Mouse (Mus musculus) heart, postnatal 36 days (tissue): ENCODE measurements around the gene Tdrkh. TPM values are rescaled to one million over a fixed set of nuclear protein-coding genes. Genes with fewer than 3 reads are reported as not detected.

ENCODE experiments used
- DNase-seq, 2 experiments: peaks; one replicate each; pipeline ENCODE4 v3.0.0; 2021 to 2022
- intact Hi-C: fragments of 180-260 bp; cut with DNase I; formaldehyde crosslinking; loops from one replicate; pipeline ENCODE4 v1.15.1; 2025
- total RNA-seq, 2 experiments: library from RNA; stranded (reverse); gene quantifications; 2 replicates each; pipeline ENCODE4 v1.2.3; 2021

Gene Tdrkh
- total RNA-seq, 2 experiments from 2014 or later = 4.0 to 5.1 TPM

- DNase-seq = no peak
- intact Hi-C loops = no loop called here
Measured at GRCm38 (mm10) chr3:94387391-94387790, 25.7 kb upstream of the Tdrkh start.

DNA sequence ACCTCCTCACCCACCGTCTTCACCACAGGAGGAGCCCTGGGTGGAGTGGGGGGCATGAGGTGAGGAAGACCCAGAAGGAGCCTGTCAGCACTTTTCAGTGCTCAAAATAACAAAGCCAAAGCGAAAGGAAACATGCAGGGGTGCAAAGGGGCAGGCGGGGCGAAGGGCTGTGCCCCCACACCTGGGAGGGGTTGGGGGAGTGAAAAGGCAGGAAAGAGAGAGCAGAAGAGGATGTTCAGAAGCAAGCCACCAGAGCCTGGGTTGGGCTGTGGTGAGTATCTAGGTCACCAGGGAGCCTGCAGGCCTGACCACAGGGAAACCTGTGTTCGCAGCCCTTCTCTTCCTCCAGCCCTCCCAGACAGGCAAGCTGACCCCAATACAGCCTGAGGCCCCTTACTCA, 25.0 kb upstream of the Tdrkh start:
- intact Hi-C loops = no loop called here
- no peak for DNase-seq

DNA sequence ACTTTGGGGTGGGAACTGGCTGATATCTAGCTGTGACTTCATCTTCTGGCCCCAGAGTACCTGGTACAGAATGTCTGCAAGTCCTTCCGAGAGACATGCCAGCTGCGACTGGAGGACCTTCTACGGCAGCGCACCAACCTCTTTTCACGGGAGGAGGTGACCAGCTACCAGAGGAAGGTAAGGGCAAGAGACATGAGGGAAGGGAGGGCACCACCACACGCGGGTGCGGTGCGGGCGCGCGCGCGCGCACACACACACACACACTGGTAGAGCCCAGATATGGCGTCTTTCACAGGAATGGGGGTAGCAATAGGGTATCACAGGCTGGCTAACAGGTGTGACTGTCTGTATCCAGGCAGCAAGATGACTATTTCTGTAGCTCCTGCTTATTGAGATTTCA, 23.7 kb upstream of the Tdrkh start:
- DNase-seq = no peak
- intact Hi-C loops = no loop called here

GRCm38 (mm10) chr3:94391001-94391400, 22.1 kb upstream of the Tdrkh start:
- DNase-seq = no peak
- intact Hi-C loops = no loop called here

GRCm38 (mm10) chr3:94392128-94392527, 20.9 kb upstream of the Tdrkh start:
- intact Hi-C loops = no loop called here
- no peak for DNase-seq

DNA sequence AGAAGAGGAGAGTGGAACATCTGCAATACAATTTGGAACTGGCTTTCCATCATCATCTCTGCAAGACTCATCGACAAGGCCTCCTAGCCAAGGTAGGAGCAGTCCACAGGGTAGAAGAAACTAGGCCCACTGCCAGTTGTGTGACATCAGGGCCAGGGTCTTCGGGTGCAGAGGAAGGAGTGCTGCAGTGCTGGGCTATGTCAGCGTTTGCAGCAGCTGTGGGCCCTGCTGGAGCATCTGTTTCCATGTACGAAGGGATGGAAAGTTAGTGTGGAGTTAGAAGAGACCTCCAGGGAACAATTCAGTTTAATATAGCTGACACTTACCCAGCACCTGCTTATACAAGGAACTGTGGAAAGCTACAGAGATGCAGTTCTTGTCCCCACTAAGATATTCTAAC, 20.0 kb upstream of the Tdrkh start:
- DNase-seq = no peak
- intact Hi-C loops = no loop called here

GRCm38 (mm10) chr3:94396336-94396735, 16.7 kb upstream of the Tdrkh start:
- intact Hi-C loops = no loop called here

GRCm38 (mm10) chr3:94396851-94397250, 16.2 kb upstream of the Tdrkh start:
- DNase-seq = no peak
- intact Hi-C loops = no loop called here

More at GRCm38 (mm10) chr3:94396336-94396735, 16.7 kb upstream of the Tdrkh start:
- no peak for DNase-seq

DNA sequence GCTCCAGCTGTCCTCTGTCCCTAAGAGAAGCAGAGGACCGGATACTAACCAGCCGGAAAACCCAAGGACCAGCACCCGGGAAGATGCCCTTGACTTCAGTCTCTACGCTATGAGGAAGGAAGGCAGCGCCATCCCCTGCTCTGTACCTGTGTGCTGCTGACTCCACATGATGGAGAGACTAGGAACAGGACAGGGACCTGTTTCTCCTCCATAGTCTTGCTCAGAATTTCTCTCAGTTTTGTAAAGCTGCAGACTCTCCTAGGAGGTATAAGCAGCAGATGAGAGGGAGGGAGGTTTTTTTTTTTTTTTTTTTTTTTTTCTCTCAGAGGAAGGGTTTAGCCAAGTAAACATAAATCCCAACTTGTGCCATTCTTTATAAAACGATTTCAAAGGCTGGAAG, 14.9 kb upstream of the Tdrkh start, which contains the start of gene Lingo4:
TSS of gene Lingo4 (plus strand) at position 301 of the 400 bp plus-strand sequence.
- DNase-seq = no peak
- intact Hi-C loops = no loop called here

DNA sequence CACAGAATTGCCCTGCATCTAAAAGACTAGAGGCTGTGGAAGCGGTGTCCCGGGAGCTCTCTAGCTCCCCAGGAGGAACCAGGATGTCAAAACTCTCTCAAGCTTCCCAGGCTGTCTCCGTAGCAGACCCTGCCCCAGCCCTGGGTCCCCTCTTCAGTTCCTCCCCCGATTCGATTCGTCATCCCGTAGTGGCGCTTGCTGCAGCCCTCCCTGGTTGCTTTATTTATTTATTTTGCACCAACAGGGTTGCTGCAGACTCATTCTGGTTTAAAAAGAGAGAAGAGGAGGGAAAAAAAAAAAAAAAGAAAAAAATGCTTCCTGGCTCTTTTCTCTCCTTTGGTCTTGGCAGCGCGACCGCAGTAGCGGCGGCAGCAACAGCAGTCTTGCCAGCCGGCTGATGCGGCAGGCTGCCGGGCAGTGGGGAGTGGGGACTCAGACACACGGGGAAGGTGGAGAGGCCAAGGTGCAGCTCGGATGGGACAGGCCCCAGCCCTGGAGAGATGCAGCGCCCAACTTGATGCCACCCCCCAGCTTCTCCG, 14.1 kb upstream of the Tdrkh start:
- peak in 1 of 2 experiments; percentile 7 for DNase-seq
- intact Hi-C loops = no loop called here

DNA sequence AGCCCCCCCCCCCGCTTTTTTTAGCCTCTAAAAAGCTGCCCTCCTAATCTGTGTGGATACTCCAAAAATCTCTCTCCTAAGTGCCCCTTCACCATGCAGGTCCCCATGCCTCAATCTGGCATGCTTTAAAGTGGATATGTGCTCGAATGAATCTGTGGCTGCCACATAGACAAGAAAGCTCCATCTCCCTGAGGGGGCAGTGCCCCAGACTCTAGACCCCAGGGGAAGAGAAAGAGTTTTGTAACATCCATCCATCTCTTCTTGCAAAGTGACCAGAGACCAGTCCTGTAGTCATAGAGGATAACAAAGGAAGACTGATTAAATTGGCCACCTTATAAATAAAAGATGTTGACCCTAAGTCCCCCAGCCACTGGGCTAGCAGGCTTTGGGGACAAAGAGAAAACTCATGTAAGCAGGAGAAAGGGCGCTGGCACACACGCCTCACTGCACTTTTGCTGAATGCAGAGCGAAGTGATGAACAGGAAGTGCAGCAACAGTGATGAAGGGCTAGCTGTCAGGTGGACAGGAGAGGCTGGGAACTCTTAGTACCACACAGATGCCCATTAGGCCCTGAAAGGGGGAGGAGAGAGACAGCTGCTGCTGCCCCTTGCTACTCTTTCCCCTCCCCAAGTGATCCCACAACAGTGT, 13.3 kb upstream of the Tdrkh start:
- DNase-seq = no peak

GRCm38 (mm10) chr3:94402451-94402850, 10.6 kb upstream of the Tdrkh start:
- intact Hi-C loops = no loop called here
- no peak for DNase-seq

More for the DNA sequence above, 13.3 kb upstream of the Tdrkh start:
- intact Hi-C loops = no loop called here

GRCm38 (mm10) chr3:94404366-94405054, 8.6 kb upstream of the Tdrkh start:
- no peak for DNase-seq
- intact Hi-C loops = no loop called here

DNA sequence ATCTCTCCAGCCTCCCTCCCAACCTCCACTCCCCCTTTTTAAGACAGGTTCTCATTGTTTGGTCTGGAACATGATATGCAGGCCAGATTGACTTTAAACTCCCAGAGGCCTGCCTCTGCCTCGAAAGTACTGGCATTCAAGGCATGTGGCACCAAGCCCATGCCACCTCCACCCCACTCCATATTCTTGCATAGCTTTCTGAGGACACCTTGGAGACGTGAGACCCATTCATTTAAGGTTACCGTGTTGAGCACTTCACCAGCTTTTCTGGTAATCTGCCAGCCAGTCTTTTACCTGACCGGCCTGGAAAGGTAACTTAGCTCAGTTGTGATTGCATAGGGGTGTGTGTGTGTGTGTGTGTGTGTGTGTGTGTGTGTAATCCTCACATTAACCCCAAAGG, 7.5 kb upstream of the Tdrkh start:
- no peak for DNase-seq
- intact Hi-C loops = no loop called here

DNA sequence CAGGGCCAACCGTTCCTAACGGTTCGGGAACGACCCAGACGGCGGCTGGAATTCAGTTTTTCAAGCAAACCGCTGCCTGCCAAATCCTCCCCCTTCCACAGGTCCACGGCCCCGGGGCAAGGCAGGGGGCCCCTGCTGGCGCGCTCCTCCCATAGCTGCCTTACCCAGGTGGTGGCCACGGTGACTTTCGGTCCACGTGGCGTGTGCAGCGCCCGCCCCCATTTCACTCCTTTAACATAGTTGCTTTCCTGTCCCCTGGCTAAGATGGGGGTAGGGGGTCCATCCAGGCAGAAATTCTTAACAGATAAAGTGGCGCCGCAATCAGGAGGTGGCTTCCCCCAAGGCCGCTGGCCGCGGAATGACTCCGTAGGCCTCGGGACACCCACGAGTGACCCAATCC, 543 bp upstream of the Tdrkh start:
- peak in 1 of 2 experiments; percentile 5 for DNase-seq
- intact Hi-C loops = no loop called here

DNA sequence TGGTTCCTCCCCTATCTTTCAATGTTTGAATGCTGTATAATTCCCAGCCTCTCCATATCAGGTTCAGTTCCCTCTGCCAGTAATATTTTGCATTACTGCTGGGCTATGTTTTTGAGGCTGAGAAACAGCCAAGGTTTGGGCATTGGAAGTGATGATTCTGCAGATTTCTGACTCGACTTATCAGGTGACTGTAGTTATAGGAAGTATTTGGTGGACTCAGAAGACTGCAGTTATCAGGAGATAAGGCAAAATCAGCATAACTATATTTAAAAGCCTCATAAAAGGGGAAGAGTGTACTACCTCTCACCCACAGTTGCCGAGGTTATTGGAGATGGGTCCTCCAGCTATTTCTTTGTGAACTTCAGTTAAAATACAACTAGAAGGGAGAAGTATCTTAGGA, 17.9 kb downstream of the Tdrkh start:
- intact Hi-C loops = no loop called here
- DNase-seq = no peak

GRCm38 (mm10) chr3:94434305-94434704, 21.2 kb downstream of the Tdrkh start:
- no peak for DNase-seq
- intact Hi-C loops = no loop called here

GRCm38 (mm10) chr3:94436420-94436819, 23.3 kb downstream of the Tdrkh start:
- intact Hi-C loops = no loop called here
- no peak for DNase-seq

DNA sequence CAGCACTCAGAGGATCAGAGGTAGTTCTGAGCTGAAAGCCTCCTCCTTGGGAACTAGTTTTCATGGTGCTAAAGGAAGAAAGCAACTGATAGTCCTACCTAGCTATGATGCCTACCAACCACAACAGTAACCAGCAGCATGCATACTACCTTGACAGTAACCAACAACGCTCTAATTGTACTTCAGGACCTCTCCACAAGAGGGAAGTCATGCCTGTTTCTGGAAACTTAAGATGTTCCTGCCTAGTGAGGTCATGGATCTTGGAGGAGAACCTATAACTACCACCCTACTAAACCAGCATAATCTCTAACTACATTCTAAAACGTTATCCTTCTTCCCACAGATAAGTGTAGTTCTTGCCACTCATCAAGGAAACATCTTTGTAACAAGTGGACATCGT, 28.1 kb downstream of the Tdrkh start:
- intact Hi-C loops = loop anchor here (5.0 kb wide), 1 partner anchor 74 kb away; no protein-coding TSS in a partner anchor
- no peak for DNase-seq

GRCm38 (mm10) chr3:94442951-94443596, 30.0 kb downstream of the Tdrkh start, which contains the start of gene Mrpl9:
Gene Mrpl9, plus strand, starts transcription at chr3:94443318.
- DNase-seq = peak; percentile 96 to 97
- intact Hi-C loops = loop anchor here (5.0 kb wide), 1 partner anchor 76 kb away; no protein-coding TSS in a partner anchor

DNA sequence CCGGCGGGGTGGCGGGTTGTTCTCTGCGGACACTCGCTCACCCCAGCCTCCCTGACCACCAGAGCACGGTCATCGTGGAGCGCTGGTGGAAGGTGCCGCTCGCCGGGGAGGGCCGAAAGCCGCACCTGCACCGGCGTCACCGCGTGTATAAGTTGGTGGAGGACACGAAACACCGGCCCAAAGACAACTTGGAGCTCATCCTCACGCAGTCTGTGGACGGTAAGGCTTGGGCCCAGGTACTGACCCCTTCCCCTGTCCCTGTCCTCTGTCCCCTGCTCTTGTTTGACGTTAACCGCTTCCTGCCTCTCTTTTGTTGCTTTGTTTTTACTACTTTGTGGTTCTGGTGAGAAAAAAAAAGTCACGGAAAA, 30.5 kb downstream of the Tdrkh start, which contains the start of gene Oaz3:
TSS of gene Oaz3 (minus strand) at position 319 of the 368 bp plus-strand sequence.
- intact Hi-C loops = loop anchor here (5.0 kb wide), 1 partner anchor 76 kb away; no protein-coding TSS in a partner anchor
- DNase-seq = no peak
